8 mouse cellular contexts compared by ENCODE assay signal in the genomic region with DNA sequence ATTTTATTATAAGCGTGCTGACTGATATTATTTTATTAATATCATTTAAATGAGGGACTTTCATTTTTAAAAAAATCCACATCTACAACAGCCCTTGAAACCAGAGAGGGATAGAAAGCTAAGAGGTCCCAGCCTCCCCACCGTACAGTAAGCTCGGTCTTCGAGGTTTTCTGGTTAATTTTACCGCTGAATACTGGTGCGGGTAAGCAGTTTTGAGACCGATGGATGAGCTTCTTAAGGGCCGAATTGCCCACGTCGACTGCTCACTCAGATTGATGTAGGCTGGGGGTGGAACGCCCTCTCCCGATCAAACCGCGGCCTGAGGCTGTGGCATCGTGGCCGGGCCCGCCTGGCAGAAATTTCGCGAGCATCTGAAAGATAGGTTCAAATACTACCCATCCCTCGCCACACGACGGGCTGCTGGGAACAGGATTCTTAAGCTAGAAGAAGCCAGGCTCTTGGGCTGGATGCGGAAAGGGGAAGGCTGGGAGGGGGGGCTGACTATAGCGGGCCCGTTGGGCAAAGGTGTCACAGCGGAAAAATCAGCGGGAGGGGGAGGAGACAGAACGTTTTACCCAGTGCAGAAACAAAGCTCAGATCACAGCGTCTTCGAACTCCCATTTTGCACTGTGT. TPM values are rescaled to one million over a fixed set of nuclear protein-coding genes. Genes with fewer than 3 reads are reported as not detected.
DNase-seq lines count a peak whose midpoint lies in the region; ATAC-seq and TF ChIP-seq lines count a peak whose summit lies in the region.
"Had no signal": no experiment of that assay in that cellular context is flagged by ENCODE, and none has a peak within 500 bp of the region (broad histone marks: within the 10 kb centered on the region; RNA-seq: fewer than 3 reads in every experiment).

No protein-coding gene starts in this region.

- intact Hi-C loops in left cerebral cortex, adult 2 months (cut with DNase I) = loop anchor here (2.0 to 10.0 kb wide), 2 partner anchors 15 to 211 kb away; no protein-coding TSS in a partner anchor
- intact Hi-C loops in left cerebral cortex, postnatal 14 days (cut with DNase I) = loop anchor here (10.0 kb wide), 1 partner anchor 211 kb away; no protein-coding TSS in a partner anchor

- WGBS in hindbrain, embryonic 10.5 days = 2% methylated on average over 30 of the region's 30 CpGs
- 2% methylated on average over 30 of the region's 30 CpGs for WGBS in midbrain, postnatal 0 days

- H3K4me1 ChIP-seq in hindbrain, embryonic 10.5 days (replicated peaks) = peaks cover 62% of the 10 kb centered on the region
- peaks cover 20% of the 10 kb centered on the region for H3K4me1 ChIP-seq in midbrain, postnatal 0 days (ENCODE audit: insufficient read depth, low read length)

- H3K9ac ChIP-seq in midbrain, postnatal 0 days (replicated peaks; ENCODE audit: low read length, poor library complexity, severe bottlenecking) = peak overlapping the region; percentile 98

- peak overlapping the region; percentile 92 for H3K4me3 ChIP-seq in left cerebral cortex, adult 2 months
- peak overlapping the region; percentile 73 for H3K4me3 ChIP-seq in hindbrain, embryonic 10.5 days
- H3K4me3 ChIP-seq in midbrain, postnatal 0 days (ENCODE audit: low read depth, low read length) = peak overlapping the region; percentile 89

- DNase-seq in left cerebral cortex, adult 2 months (ENCODE audit: extremely low spot score in 1 of 2, low spot score in 2 of 2) = peak in 1 of 2 experiments; percentile 39
- no peak for DNase-seq in left cerebral cortex, postnatal 14 days (ENCODE audit: low spot score in 2 of 2)
- peak; percentile 53 to 54 for DNase-seq in cerebellum, postnatal 36 days
- DNase-seq in hindbrain, embryonic 10.5 days (ENCODE audit: low spot score) = peak; percentile 25
- DNase-seq in midbrain, postnatal 0 days (ENCODE audit: low spot score) = no peak
- no peak for DNase-seq in adrenal gland, postnatal 10 days

- peak overlapping the region; percentile 73 for H3K27ac ChIP-seq in left cerebral cortex, adult 2 months
- no peak overlapping the region for H3K27ac ChIP-seq in hindbrain, embryonic 10.5 days
- peak overlapping the region; percentile 99 for H3K27ac ChIP-seq in midbrain, postnatal 0 days (ENCODE audit: low read depth, low read length)

- peak overlapping the region; percentile 81 for H3K4me2 ChIP-seq in midbrain, postnatal 0 days (ENCODE audit: low read depth, low read length, poor library complexity, severe bottlenecking)

- TF ChIP-seq CTCF in left cerebral cortex, adult 2 months (IDR thresholded peaks at IDR 0.05) = no peak; the same call in 1 of the 2 replicates
- 0 out of 2 replicates have a peak, but pooled peaks have one; percentile 11 for TF ChIP-seq CTCF in midbrain, postnatal 0 days (IDR thresholded peaks at IDR 0.05)

- no peaks in the 10 kb centered on the region for H3K9me3 ChIP-seq in hindbrain, embryonic 10.5 days
- H3K9me3 ChIP-seq in midbrain, postnatal 0 days (ENCODE audit: low read length) = no peaks in the 10 kb centered on the region

- ATAC-seq in midbrain, postnatal 0 days (ENCODE audit: low FRiP score) = no peak
- no peak for ATAC-seq in megakaryocyte-erythroid progenitor cell, adult 5-6 weeks (replicated peaks; ENCODE audit: low FRiP score, low TSS enrichment, poor library complexity, severe bottlenecking)

- H3K27me3 ChIP-seq in hindbrain, embryonic 10.5 days (ENCODE audit: insufficient read depth, poor library complexity, severe bottlenecking) = peaks cover 90% of the 10 kb centered on the region
- no peaks in the 10 kb centered on the region for H3K27me3 ChIP-seq in midbrain, postnatal 0 days (ENCODE audit: insufficient read depth, low read length)

- no peaks in the 10 kb centered on the region for H3K36me3 ChIP-seq in hindbrain, embryonic 10.5 days
- H3K36me3 ChIP-seq in midbrain, postnatal 0 days (ENCODE audit: insufficient read depth, low read length) = no peaks in the 10 kb centered on the region

RNA-seq across cellular contexts. Expression of gene Mapt, which starts 2.5 kb away (rescaled TPM):
- 100 to 1,000 TPM; 353 to 364 TPM for total RNA-seq in left cerebral cortex, adult 2 months (2021)
- total RNA-seq in left cerebral cortex, postnatal 14 days (2021) = 100 to 1,000 TPM; 324 to 330 TPM
- polyA plus RNA-seq in hindbrain, embryonic 10.5 days (2016; fragmentation: Nextera tagmentation; extraction: Ambion mirVana) = 23.3 and 67.7 TPM in 2 replicates
- 673 and 700 TPM in 2 replicates for total RNA-seq in midbrain, postnatal 0 days (2014; rRNA removed)
- polyA plus RNA-seq in midbrain, postnatal 0 days (2015; fragmentation: Nextera tagmentation; extraction: Ambion mirVana) = 1,369 and 1,377 TPM in 2 replicates
- total RNA-seq in megakaryocyte-erythroid progenitor cell, adult 5-6 weeks (2014; fragmentation: Nextera tagmentation) = 3.4 and 4.1 TPM in 2 replicates
- total RNA-seq in megakaryocyte-erythroid progenitor cell, adult 5-6 weeks (2017) = 0.23 TPM in 1 of 2 replicates, not detected in the other
- total RNA-seq in adrenal gland, postnatal 10 days (2021) = 10 to 100 TPM; 50.9 to 69.5 TPM

RNA-seq across cellular contexts. Expression of gene Sppl2c, which starts 47.6 kb away (rescaled TPM):
- total RNA-seq in left cerebral cortex, adult 2 months (2021) = not detected
- total RNA-seq in left cerebral cortex, postnatal 14 days (2021) = not detected
- not detected in 2 replicates for polyA plus RNA-seq in hindbrain, embryonic 10.5 days (2016; fragmentation: Nextera tagmentation; extraction: Ambion mirVana)
- total RNA-seq in midbrain, postnatal 0 days (2014; rRNA removed) = not detected in 2 replicates
- not detected in 2 replicates for polyA plus RNA-seq in midbrain, postnatal 0 days (2015; fragmentation: Nextera tagmentation; extraction: Ambion mirVana)
- not detected in 2 replicates for total RNA-seq in megakaryocyte-erythroid progenitor cell, adult 5-6 weeks (2014; fragmentation: Nextera tagmentation)
- not detected in 2 replicates for total RNA-seq in megakaryocyte-erythroid progenitor cell, adult 5-6 weeks (2017)
- not detected for total RNA-seq in adrenal gland, postnatal 10 days (2021)
- total RNA-seq: adrenal gland, postnatal 36 days had no signal

Comparison
In these comparisons a context has a peak if more than half of its experiments do, and no peak if none do; other contexts are left out.
1. DNase-seq: peak in cerebellum, postnatal 36 days (2 of 2) and hindbrain, embryonic 10.5 days (single experiment); none in left cerebral cortex, postnatal 14 days (0 of 2), midbrain, postnatal 0 days (single experiment) and adrenal gland, postnatal 10 days (single experiment).
2. RNA of gene Mapt, which starts 2.5 kb away (total RNA-seq): 673 to 700 TPM in midbrain, postnatal 0 days, 353 to 364 TPM in left cerebral cortex, adult 2 months, 324 to 330 TPM in left cerebral cortex, postnatal 14 days and 50.9 to 69.5 TPM in adrenal gland, postnatal 10 days; 0.23 to 4.1 TPM in megakaryocyte-erythroid progenitor cell, adult 5-6 weeks; every median in the first group is over 10 times any median in the second.
3. Peak in every context shown above with its lines, with median percentiles within 50 percentile points of each other: H3K4me3 ChIP-seq.